Mouse (Mus musculus): ENCODE data around the gene Lmbr1l. TPM values are rescaled to one million over a fixed set of nuclear protein-coding genes. Genes with fewer than 3 reads are reported as not detected.
A peak's percentile ranks its signal among the peaks of the same experiment; 100 is the strongest.

Gene Lmbr1l
- total RNA-seq, 2 experiments from 2014 or later: 15.4 to 16.1 TPM

- peak; percentile 95 to 96 for DNase-seq
- intact Hi-C loops (cut with DNase I): loop anchor here (1.0 kb wide), 1 partner anchor 41 kb away; the partner anchor contains the start of gene Prkag1
Observed at GRCm38 (mm10) chr15:98871916-98872888, 45.8 kb downstream of the Lmbr1l start.

GRCm38 (mm10) chr15:98871070-98871915 lies 46.7 kb downstream of the Lmbr1l start, which contains the start of gene Kmt2d:
Gene Kmt2d, minus strand, starts transcription at chr15:98871204.
- no peak for DNase-seq
- intact Hi-C loops (cut with DNase I): no loop called here

GRCm38 (mm10) chr15:98870179-98871069 lies 47.6 kb downstream of the Lmbr1l start:
- DNase-seq: peak; percentile 54 to 65

GRCm38 (mm10) chr15:98869342-98870178 lies 48.5 kb downstream of the Lmbr1l start:
- no peak for DNase-seq
- intact Hi-C loops (cut with DNase I): no loop called here

More at GRCm38 (mm10) chr15:98870179-98871069, 47.6 kb downstream of the Lmbr1l start:
- intact Hi-C loops (cut with DNase I): no loop called here

- DNase-seq: no peak
- intact Hi-C loops (cut with DNase I): no loop called here
Observed at GRCm38 (mm10) chr15:98868346-98869063, 49.5 kb downstream of the Lmbr1l start.

- intact Hi-C loops (cut with DNase I): loop anchor here (2.0 kb wide), 1 partner anchor 35 kb away; no protein-coding TSS in a partner anchor
- DNase-seq: peak; percentile 68 to 79
Observed at GRCm38 (mm10) chr15:98867321-98867720, 50.7 kb downstream of the Lmbr1l start.

- intact Hi-C loops (cut with DNase I): loop anchor here (2.0 kb wide), 1 partner anchor 34 kb away; no protein-coding TSS in a partner anchor
- DNase-seq: no peak
Observed at GRCm38 (mm10) chr15:98866501-98866900, 51.5 kb downstream of the Lmbr1l start.

- intact Hi-C loops (cut with DNase I): loop anchor here (2.0 kb wide), 1 partner anchor 33 kb away; no protein-coding TSS in a partner anchor
- DNase-seq: no peak
Observed at GRCm38 (mm10) chr15:98865771-98866170, 52.3 kb downstream of the Lmbr1l start.

GRCm38 (mm10) chr15:98864951-98865350 lies 53.1 kb downstream of the Lmbr1l start:
- DNase-seq: no peak
- intact Hi-C loops (cut with DNase I): no loop called here

GRCm38 (mm10) chr15:98863451-98863958 lies 54.5 kb downstream of the Lmbr1l start:
- intact Hi-C loops (cut with DNase I): no loop called here

GRCm38 (mm10) chr15:98861701-98862410 lies 56.2 kb downstream of the Lmbr1l start:
- intact Hi-C loops (cut with DNase I): no loop called here
- DNase-seq: no peak

More at GRCm38 (mm10) chr15:98863451-98863958, 54.5 kb downstream of the Lmbr1l start:
- DNase-seq: no peak

GRCm38 (mm10) chr15:98860921-98861320 lies 57.1 kb downstream of the Lmbr1l start:
- DNase-seq: no peak
- intact Hi-C loops (cut with DNase I): no loop called here

- intact Hi-C loops (cut with DNase I): no loop called here
- DNase-seq: no peak
Observed at GRCm38 (mm10) chr15:98859319-98860043, 58.5 kb downstream of the Lmbr1l start.

- no peak for DNase-seq
Observed at GRCm38 (mm10) chr15:98854214-98854613, 63.8 kb downstream of the Lmbr1l start.

More at GRCm38 (mm10) chr15:98854214-98854613, 63.8 kb downstream of the Lmbr1l start:
- intact Hi-C loops (cut with DNase I): no loop called here
